ENCODE assay signal across 8 mouse cellular contexts in genomic region chr3:152395350-152396277, GRCm38 (mm10). TPM values are rescaled to one million over a fixed set of nuclear protein-coding genes. Genes with fewer than 3 reads are reported as not detected.
DNase-seq lines count a peak whose midpoint lies in the region; ATAC-seq and TF ChIP-seq lines count a peak whose summit lies in the region.

Gene Zzz3, plus strand, starts transcription at chr3:152395473.

- peak; percentile 75 for DNase-seq in MEL-GATA-1-ER (ENCODE audit: extremely low read depth, low read depth)
- DNase-seq in cerebellum, adult 8-10 months: peak; percentile 93
- peak; percentile 90 for DNase-seq in hindbrain, embryonic 10.5 days (ENCODE audit: low spot score)
- peak; percentile 93 for DNase-seq in layer of hippocampus, adult 9-11 months
- DNase-seq in lung, postnatal 0 days (ENCODE audit: low spot score): peak; percentile 98
- peak; percentile 86 for DNase-seq in ovary, postnatal 14 days (ENCODE audit: low spot score)
- peak; percentile 93 for DNase-seq in thymus, postnatal 14 days

- ATAC-seq in frontal cortex, adult (ENCODE audit: low TSS enrichment): peak; percentile 88
- ATAC-seq in lung, postnatal 0 days: peak; percentile 90

- H3K4me3 ChIP-seq in hindbrain, embryonic 10.5 days: peak within 1 kb of the TSS; percentile 73
- peak within 1 kb of the TSS; percentile 85 for H3K4me3 ChIP-seq in lung, postnatal 0 days (ENCODE audit: low read depth, low read length)

- H3K9ac ChIP-seq in lung, postnatal 0 days (replicated peaks; ENCODE audit: low read depth): peak within 1 kb of the TSS; percentile 86

- H3K27me3 ChIP-seq in hindbrain, embryonic 10.5 days (ENCODE audit: insufficient read depth, poor library complexity, severe bottlenecking): no peaks in the 10 kb centered on the region
- H3K27me3 ChIP-seq in lung, postnatal 0 days (replicated peaks; ENCODE audit: insufficient read depth, low read length): no peaks in the 10 kb centered on the region

- H3K36me3 ChIP-seq in hindbrain, embryonic 10.5 days: peaks cover 38% of the 10 kb centered on the region
- peaks cover 3% of the 10 kb centered on the region; the same call in 1 of the 2 replicates for H3K36me3 ChIP-seq in lung, postnatal 0 days (ENCODE audit: insufficient read depth, low read length)

- H3K9me3 ChIP-seq in hindbrain, embryonic 10.5 days: no peaks in the 10 kb centered on the region
- H3K9me3 ChIP-seq in lung, postnatal 0 days (ENCODE audit: low read length): no peaks in the 10 kb centered on the region

- WGBS in hindbrain, embryonic 10.5 days: under 1% methylated on average over 107 of the region's 108 CpGs
- WGBS in lung, postnatal 0 days: under 1% methylated on average over 65 of the region's 108 CpGs

- no peak for TF ChIP-seq EP300 in lung, postnatal 0 days (IDR thresholded peaks at IDR 0.05)

- H3K4me2 ChIP-seq in lung, postnatal 0 days (replicated peaks; ENCODE audit: low read depth, low read length): peak within 1 kb of the TSS; percentile 83

- peak within 1 kb of the TSS; percentile 99 for H3K27ac ChIP-seq in hindbrain, embryonic 10.5 days
- H3K27ac ChIP-seq in lung, postnatal 0 days (ENCODE audit: low read length): peak within 1 kb of the TSS; percentile 97

- peak; percentile 81 for TF ChIP-seq CTCF in lung, postnatal 0 days (IDR thresholded peaks at IDR 0.05)

- peaks cover 27% of the 10 kb centered on the region for H3K4me1 ChIP-seq in hindbrain, embryonic 10.5 days (replicated peaks)
- peaks cover 8% of the 10 kb centered on the region; the same call in 1 of the 2 replicates for H3K4me1 ChIP-seq in lung, postnatal 0 days (ENCODE audit: insufficient read depth, low read depth, low read length)

RNA-seq across cellular contexts. Expression of gene Zzz3, which starts in this region (rescaled TPM):
- 41.3 and 54.3 TPM in 2 replicates for polyA plus RNA-seq in hindbrain, embryonic 10.5 days (2016; fragmentation: Nextera tagmentation; extraction: Ambion mirVana)
- polyA plus RNA-seq in lung, postnatal 0 days (2015; fragmentation: Nextera tagmentation; extraction: Ambion mirVana): 25.5 and 28.3 TPM in 2 replicates

Comparison
In these comparisons a context has a peak if more than half of its experiments do, and no peak if none do; other contexts are left out.
1. Peak in every context shown above with its lines: DNase-seq, ATAC-seq, H3K4me3 ChIP-seq and H3K27ac ChIP-seq.